Mouse (Mus musculus): ENCODE data around the gene Zswim8.

GRCm38 (mm10) chr14:20686576-20686975 lies 20.8 kb upstream of the Zswim8 start:
- TF ChIP-seq GATA2 (IDR thresholded peaks at IDR 0.05; ENCODE audit: borderline replicate concordance, low read depth, low read length): no peak
- TF ChIP-seq CTCF (IDR thresholded peaks at IDR 0.05; ENCODE audit: low read depth, low read length): no peak
- TF ChIP-seq GATA1 (IDR thresholded peaks at IDR 0.05; ENCODE audit: borderline replicate concordance, low read length): no peak
- TF ChIP-seq POLR2AphosphoS5 (IDR thresholded peaks at IDR 0.05; ENCODE audit: insufficient replicate concordance, low read depth, low read length): no peak
